Comparison of ENCODE assay signal across 8 mouse cellular contexts in genomic region chr10:81432169-81432867, GRCm38 (mm10). TPM values are rescaled to one million over a fixed set of nuclear protein-coding genes. Genes with fewer than 3 reads are reported as not detected.
DNase-seq lines count a peak whose midpoint lies in the region; ATAC-seq and TF ChIP-seq lines count a peak whose summit lies in the region.

No protein-coding gene starts in this region.

- no peak overlapping the region for H3K9ac ChIP-seq in midbrain, embryonic 14.5 days (replicated peaks; ENCODE audit: low read length)

- TF ChIP-seq CTCF in thymus, adult 2 months (IDR thresholded peaks at IDR 0.05; ENCODE audit: borderline replicate concordance, control insufficient read depth, extremely low read depth, insufficient read depth, low read length, poor library complexity) = no peak

- H3K4me2 ChIP-seq in midbrain, embryonic 14.5 days (ENCODE audit: low read length) = peak overlapping the region; percentile 52

- no peak for TF ChIP-seq POLR2A in thymus, adult 2 months (IDR thresholded peaks at IDR 0.05; ENCODE audit: control insufficient read depth, extremely low read depth, insufficient read depth, low read length, poor library complexity)

- no peaks in the 10 kb centered on the region for H3K9me3 ChIP-seq in midbrain, embryonic 14.5 days (ENCODE audit: control insufficient read depth, low read length)

- H3K27me3 ChIP-seq in thymus, adult 2 months (ENCODE audit: control insufficient read depth, insufficient read depth, low read length) = no peaks in the 10 kb centered on the region
- peaks cover 12% of the 10 kb centered on the region; the same call in 1 of the 2 replicates for H3K27me3 ChIP-seq in midbrain, embryonic 14.5 days (ENCODE audit: control insufficient read depth, insufficient read depth, low read length)

- 48% methylated on average over 21 of the region's 21 CpGs for WGBS in thymus, adult 2 months
- 66% methylated on average over 21 of the region's 21 CpGs for WGBS in midbrain, embryonic 14.5 days

- H3K4me3 ChIP-seq in thymus, adult 2 months (ENCODE audit: control insufficient read depth, insufficient read depth, low read length) = peak overlapping the region; percentile 10
- H3K4me3 ChIP-seq in midbrain, embryonic 14.5 days (replicated peaks; ENCODE audit: low read depth, low read length) = no peak overlapping the region

- no peak overlapping the region for H3K27ac ChIP-seq in thymus, adult 2 months (ENCODE audit: control insufficient read depth, insufficient read depth, low read length)
- no peak overlapping the region for H3K27ac ChIP-seq in midbrain, embryonic 14.5 days (replicated peaks; ENCODE audit: low read depth, low read length)

- peak; percentile 25 to 38 for DNase-seq in adrenal gland, adult 18-20 months (ENCODE audit: low spot score in 2 of 2)
- no peak for DNase-seq in adrenal gland, postnatal 4 days (ENCODE audit: low spot score in 2 of 2)
- no peak for DNase-seq in thymus, adult 2 months
- DNase-seq in thymus, postnatal 14 days = no peak
- peak; percentile 66 for DNase-seq in kidney, adult 9 months
- DNase-seq in midbrain, embryonic 14.5 days = peak; percentile 11
- DNase-seq in adrenal gland, postnatal 14 days = no peak

- ATAC-seq in midbrain, embryonic 14.5 days (ENCODE audit: low FRiP score, low TSS enrichment) = peak; percentile 16
- ATAC-seq in activated CD4-positive, CD25-positive, alpha-beta regulatory T cell, adult 4 months = no peak

- H3K4me1 ChIP-seq in thymus, adult 2 months (replicated peaks; ENCODE audit: control insufficient read depth, insufficient read depth, low read length) = peaks cover 48% of the 10 kb centered on the region
- peaks cover 8% of the 10 kb centered on the region; the same call in 1 of the 2 replicates for H3K4me1 ChIP-seq in midbrain, embryonic 14.5 days (ENCODE audit: control insufficient read depth, insufficient read depth, low read length)

- no peaks in the 10 kb centered on the region for H3K36me3 ChIP-seq in thymus, adult 2 months (ENCODE audit: control insufficient read depth, insufficient read depth, low read length)
- H3K36me3 ChIP-seq in midbrain, embryonic 14.5 days (ENCODE audit: control insufficient read depth, insufficient read depth, low read length) = no peaks in the 10 kb centered on the region

RNA-seq across cellular contexts. Expression of gene Nfic, which starts 23.1 kb away (rescaled TPM):
- total RNA-seq in adrenal gland, adult 18-20 months (2021) = 10 to 100 TPM; 69.1 to 78.7 TPM
- 100 to 1,000 TPM; 120 to 129 TPM for total RNA-seq in adrenal gland, postnatal 4 days (2021)
- 26.3 and 26.7 TPM in 2 replicates for polyA plus RNA-seq in thymus, adult 2 months (2012; rRNA removed)
- 11.2 and 13.7 TPM in 2 replicates for polyA plus RNA-seq in midbrain, embryonic 14.5 days (2014; fragmentation: Nextera tagmentation; extraction: Ambion mirVana)
- 10 to 100 TPM; 15.2 to 16.0 TPM for polyA plus RNA-seq in activated CD4-positive, CD25-positive, alpha-beta regulatory T cell, adult 4 months (2017; shearing (Covaris generic))
- 90.1 and 104 TPM in 2 replicates for total RNA-seq in adrenal gland, postnatal 14 days (2021)

RNA-seq across cellular contexts. Expression of gene Smim24, which starts 39.5 kb away (rescaled TPM):
- 1 to 10 TPM; 1.1 to 1.2 TPM for total RNA-seq in adrenal gland, adult 18-20 months (2021)
- total RNA-seq in adrenal gland, postnatal 4 days (2021) = 10 to 100 TPM in 1 of 2 experiments, 1 to 10 TPM in 1; 1.2 to 13.2 TPM
- 49.7 and 51.1 TPM in 2 replicates for polyA plus RNA-seq in thymus, adult 2 months (2012; rRNA removed)
- 1.0 and 1.2 TPM in 2 replicates for polyA plus RNA-seq in midbrain, embryonic 14.5 days (2014; fragmentation: Nextera tagmentation; extraction: Ambion mirVana)
- 10 to 100 TPM in 1 of 2 experiments, 1 to 10 TPM in 1; 7.3 to 13.3 TPM for polyA plus RNA-seq in activated CD4-positive, CD25-positive, alpha-beta regulatory T cell, adult 4 months (2017; shearing (Covaris generic))
- total RNA-seq in adrenal gland, postnatal 14 days (2021) = 0.94 and 1.9 TPM in 2 replicates

RNA-seq across cellular contexts. Expression of gene Gm48552, which starts 43.5 kb away (rescaled TPM):
- total RNA-seq in adrenal gland, adult 18-20 months (2021) = 1 to 10 TPM; 1.4 to 2.6 TPM
- 1 to 10 TPM; 2.6 to 4.1 TPM for total RNA-seq in adrenal gland, postnatal 4 days (2021)
- polyA plus RNA-seq in thymus, adult 2 months (2012; rRNA removed) = 7.5 and 8.4 TPM in 2 replicates
- 1.3 and 2.9 TPM in 2 replicates for polyA plus RNA-seq in midbrain, embryonic 14.5 days (2014; fragmentation: Nextera tagmentation; extraction: Ambion mirVana)
- 1 to 10 TPM in 1 of 2 experiments, not detected in 1; 1.4 TPM for polyA plus RNA-seq in activated CD4-positive, CD25-positive, alpha-beta regulatory T cell, adult 4 months (2017; shearing (Covaris generic))
- 0.64 and 2.1 TPM in 2 replicates for total RNA-seq in adrenal gland, postnatal 14 days (2021)

RNA-seq across cellular contexts. Expression of gene Gm48551, which starts 48.1 kb away (rescaled TPM):
- 1 to 10 TPM; 1.5 to 1.9 TPM for total RNA-seq in adrenal gland, adult 18-20 months (2021)
- 1 to 10 TPM; 1.7 to 1.8 TPM for total RNA-seq in adrenal gland, postnatal 4 days (2021)
- 4.1 and 5.3 TPM in 2 replicates for polyA plus RNA-seq in thymus, adult 2 months (2012; rRNA removed)
- 4.5 and 8.2 TPM in 2 replicates for polyA plus RNA-seq in midbrain, embryonic 14.5 days (2014; fragmentation: Nextera tagmentation; extraction: Ambion mirVana)
- polyA plus RNA-seq in activated CD4-positive, CD25-positive, alpha-beta regulatory T cell, adult 4 months (2017; shearing (Covaris generic)) = 1 to 10 TPM; 1.1 to 1.2 TPM
- 0.48 and 1.6 TPM in 2 replicates for total RNA-seq in adrenal gland, postnatal 14 days (2021)

RNA-seq across cellular contexts. Expression of gene Dohh, which starts 48.1 kb away (rescaled TPM):
- 10 to 100 TPM; 49.1 to 50.5 TPM for total RNA-seq in adrenal gland, adult 18-20 months (2021)
- total RNA-seq in adrenal gland, postnatal 4 days (2021) = 10 to 100 TPM; 49.4 to 49.7 TPM
- polyA plus RNA-seq in thymus, adult 2 months (2012; rRNA removed) = 119 and 123 TPM in 2 replicates
- 59.5 and 79.6 TPM in 2 replicates for polyA plus RNA-seq in midbrain, embryonic 14.5 days (2014; fragmentation: Nextera tagmentation; extraction: Ambion mirVana)
- polyA plus RNA-seq in activated CD4-positive, CD25-positive, alpha-beta regulatory T cell, adult 4 months (2017; shearing (Covaris generic)) = 10 to 100 TPM; 12.7 to 13.7 TPM
- total RNA-seq in adrenal gland, postnatal 14 days (2021) = 52.6 and 55.6 TPM in 2 replicates

Comparison
In these comparisons a context has a peak if more than half of its experiments do, and no peak if none do; other contexts are left out.
1. DNase-seq: peak in adrenal gland, adult 18-20 months (2 of 2), kidney, adult 9 months (single experiment) and midbrain, embryonic 14.5 days (single experiment); none in adrenal gland, postnatal 4 days (0 of 2), thymus, adult 2 months (single experiment), thymus, postnatal 14 days (single experiment) and adrenal gland, postnatal 14 days (single experiment).